Mouse (Mus musculus): ENCODE data around the gene Tceanc2.

Tceanc2 gene

GRCm38 (mm10) chr4:107178182-107178829, 610 bp downstream of the Tceanc2 start, which contains the start of gene Tmem59:
Gene Tmem59 (plus strand): TSS chr4:107178399.
- peak; percentile 99 for DNase-seq (ENCODE audit: low read depth)

GRCm38 (mm10) chr4:107177506-107177905, 1.4 kb downstream of the Tceanc2 start:
- no peak for DNase-seq (ENCODE audit: low read depth)

- DNase-seq (ENCODE audit: low read depth), result no peak
Measured at GRCm38 (mm10) chr4:107167798-107168197, 11.1 kb downstream of the Tceanc2 start.

- no peak for DNase-seq (ENCODE audit: low read depth)
Measured at GRCm38 (mm10) chr4:107166700-107167099, 12.2 kb downstream of the Tceanc2 start.

GRCm38 (mm10) chr4:107163756-107164587, 14.9 kb downstream of the Tceanc2 start:
- peak; percentile 90 for DNase-seq (ENCODE audit: low read depth)

- no peak for DNase-seq (ENCODE audit: low read depth)
Measured at GRCm38 (mm10) chr4:107163341-107163740, 15.6 kb downstream of the Tceanc2 start.

GRCm38 (mm10) chr4:107160181-107160580, 18.7 kb downstream of the Tceanc2 start:
- DNase-seq (ENCODE audit: low read depth), result no peak

- DNase-seq (ENCODE audit: low read depth), result no peak
Measured at GRCm38 (mm10) chr4:107159166-107159773, 19.6 kb downstream of the Tceanc2 start.

- no peak for DNase-seq (ENCODE audit: low read depth)
Measured at GRCm38 (mm10) chr4:107156983-107157401, 21.9 kb downstream of the Tceanc2 start.

- no peak for DNase-seq (ENCODE audit: low read depth)
Measured at GRCm38 (mm10) chr4:107152571-107152970, 26.3 kb downstream of the Tceanc2 start.

GRCm38 (mm10) chr4:107150991-107151390, 27.9 kb downstream of the Tceanc2 start:
- DNase-seq (ENCODE audit: low read depth), result no peak

GRCm38 (mm10) chr4:107143511-107143910, 35.4 kb downstream of the Tceanc2 start:
- DNase-seq (ENCODE audit: low read depth), result no peak

GRCm38 (mm10) chr4:107139836-107140631, 38.9 kb downstream of the Tceanc2 start:
- DNase-seq (ENCODE audit: low read depth), result no peak

- DNase-seq (ENCODE audit: low read depth), result no peak
Measured at GRCm38 (mm10) chr4:107138948-107139835, 39.7 kb downstream of the Tceanc2 start.

GRCm38 (mm10) chr4:107136531-107136930, 42.4 kb downstream of the Tceanc2 start:
- no peak for DNase-seq (ENCODE audit: low read depth)

GRCm38 (mm10) chr4:107135663-107136062, 43.3 kb downstream of the Tceanc2 start:
- no peak for DNase-seq (ENCODE audit: low read depth)

- DNase-seq (ENCODE audit: low read depth), result no peak
Measured at GRCm38 (mm10) chr4:107134891-107135290, 44.0 kb downstream of the Tceanc2 start.

- peak; percentile 13 for DNase-seq (ENCODE audit: low read depth)
Measured at GRCm38 (mm10) chr4:107130534-107130933, 48.4 kb downstream of the Tceanc2 start.

GRCm38 (mm10) chr4:107129373-107129772, 49.5 kb downstream of the Tceanc2 start:
- DNase-seq (ENCODE audit: low read depth), result no peak

- no peak for DNase-seq (ENCODE audit: low read depth)
Measured at GRCm38 (mm10) chr4:107127901-107128669, 50.8 kb downstream of the Tceanc2 start.
